Mouse (Mus musculus) kidney, postnatal 4 days (tissue): ENCODE measurements around the gene Dusp12.

Experiments used
- DNase-seq, 2 experiments: peaks; one replicate each; pipeline ENCODE4 v3.0.0; 2021; ENCODE audit warnings: mixed read lengths in 2 of 2

Dusp12 gene

DNA sequence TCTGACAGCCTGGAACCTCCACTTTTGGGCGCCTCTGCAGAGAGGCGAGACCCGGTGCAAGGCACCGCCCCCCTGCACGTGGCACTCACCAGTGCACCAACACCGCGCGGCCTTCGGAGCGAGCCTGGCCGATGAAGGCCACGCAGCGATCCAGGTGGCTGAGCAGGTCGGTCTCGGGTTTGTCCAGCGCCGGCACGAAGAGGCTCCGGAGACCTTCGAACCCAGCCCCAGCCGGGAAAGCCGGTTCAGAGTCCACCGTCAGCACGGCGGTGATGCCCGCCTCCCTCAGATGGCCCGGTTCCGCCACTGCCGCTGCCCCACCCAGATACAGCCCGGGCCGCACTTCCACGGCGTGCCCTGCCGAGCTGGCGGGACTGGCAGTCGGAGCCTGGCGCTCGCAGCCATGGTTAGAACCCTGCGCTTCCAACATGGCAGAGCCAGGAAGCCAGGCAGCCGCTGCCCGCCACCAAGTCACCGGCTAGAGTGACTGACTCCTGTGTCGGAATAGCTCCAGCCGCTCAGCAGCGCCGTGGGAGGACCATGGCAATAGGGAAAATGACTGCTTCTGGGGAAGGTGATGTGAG, at the start of gene Dusp12, which contains the start of gene Gm26620:
TSS of gene Dusp12 (minus strand) at position 563 of the 584 bp plus-strand sequence.
TSS of gene Gm26620 (plus strand) at position 88 of the 584 bp plus-strand sequence.
- peak; percentile 89 to 93 for DNase-seq

DNA sequence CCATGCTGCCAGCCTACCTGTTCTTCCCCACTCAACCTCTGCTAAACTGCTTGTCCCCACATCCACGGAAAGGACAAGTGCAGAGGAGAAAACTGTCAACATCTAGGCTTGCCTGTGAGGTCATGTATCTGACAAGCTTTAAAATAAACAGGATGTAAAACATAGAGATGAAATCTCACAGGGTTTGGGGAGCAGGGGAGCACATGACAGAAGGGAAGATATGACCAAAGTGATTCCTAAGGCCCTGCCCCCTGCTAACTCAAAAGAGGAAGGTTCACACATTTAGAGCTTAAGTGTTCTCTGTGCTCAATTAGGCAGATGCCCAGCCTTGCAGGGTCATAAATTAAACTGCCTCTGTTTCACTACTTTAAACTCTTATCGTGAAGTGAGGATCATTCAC, 49.0 kb upstream of the Dusp12 start:
- no peak for DNase-seq

DNA sequence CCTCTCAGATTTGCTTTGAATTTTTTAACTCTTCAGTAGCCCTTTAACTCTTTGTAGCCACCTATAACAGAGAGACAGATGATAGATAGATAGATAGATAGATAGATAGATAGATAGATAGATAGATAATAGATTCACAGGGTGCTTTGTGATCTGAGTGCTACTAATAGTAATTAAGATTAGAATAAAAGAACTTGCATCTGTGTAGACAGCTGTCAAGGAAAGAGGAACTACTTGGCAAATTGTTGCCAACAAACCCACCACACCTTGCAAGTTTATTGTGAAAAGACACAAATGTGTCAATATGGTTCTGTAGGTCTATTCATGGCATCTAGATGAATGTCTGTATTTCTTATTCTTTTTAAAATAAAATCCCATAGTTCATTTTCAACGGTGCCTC, 48.6 kb upstream of the Dusp12 start:
- DNase-seq: no peak

DNA sequence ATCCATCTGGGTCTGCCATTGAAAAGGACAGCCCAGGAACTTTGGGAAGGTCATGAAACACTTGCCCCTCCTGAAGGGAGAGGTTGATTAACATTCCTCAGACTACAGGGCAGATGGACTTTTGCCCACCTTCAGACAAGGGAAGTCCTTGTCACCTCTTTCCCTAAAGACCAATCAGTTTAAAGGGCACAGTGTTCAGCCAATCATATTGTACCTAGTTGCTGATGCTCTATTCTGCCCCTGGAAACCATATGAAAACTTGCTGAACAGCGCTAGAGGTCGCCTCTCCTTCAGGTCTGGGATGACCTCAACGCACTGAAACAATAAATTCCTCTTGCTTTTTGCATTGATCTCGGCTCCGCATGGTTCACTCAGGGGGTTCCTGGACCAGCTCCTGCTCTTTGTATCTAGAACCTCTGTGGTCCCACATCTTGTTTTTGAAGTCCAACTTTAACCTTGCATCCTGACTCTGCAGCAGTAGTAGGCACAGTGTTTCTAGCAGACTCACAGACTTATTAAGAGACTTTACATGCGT, 48.1 kb upstream of the Dusp12 start:
- DNase-seq: no peak

DNA sequence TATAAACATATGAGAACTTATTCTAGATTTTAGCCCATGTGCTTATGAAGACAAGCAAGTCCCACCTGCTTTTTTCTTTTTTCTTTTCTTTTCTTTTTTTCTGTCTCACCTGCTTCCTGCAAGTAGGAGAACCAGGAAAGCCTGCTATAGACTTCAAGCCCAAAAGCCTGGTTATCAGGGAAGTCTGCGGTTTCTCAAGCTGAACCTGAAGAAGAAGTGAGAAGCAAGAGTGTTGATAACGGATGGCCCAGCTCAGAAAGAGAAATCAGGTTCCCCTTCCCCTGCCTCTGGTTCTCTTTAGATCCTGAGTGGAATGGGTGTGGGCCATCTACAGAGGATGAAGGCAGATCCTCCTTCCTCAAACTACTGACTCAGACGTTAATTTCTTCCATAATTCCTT, 46.7 kb upstream of the Dusp12 start:
- DNase-seq: no peak

DNA sequence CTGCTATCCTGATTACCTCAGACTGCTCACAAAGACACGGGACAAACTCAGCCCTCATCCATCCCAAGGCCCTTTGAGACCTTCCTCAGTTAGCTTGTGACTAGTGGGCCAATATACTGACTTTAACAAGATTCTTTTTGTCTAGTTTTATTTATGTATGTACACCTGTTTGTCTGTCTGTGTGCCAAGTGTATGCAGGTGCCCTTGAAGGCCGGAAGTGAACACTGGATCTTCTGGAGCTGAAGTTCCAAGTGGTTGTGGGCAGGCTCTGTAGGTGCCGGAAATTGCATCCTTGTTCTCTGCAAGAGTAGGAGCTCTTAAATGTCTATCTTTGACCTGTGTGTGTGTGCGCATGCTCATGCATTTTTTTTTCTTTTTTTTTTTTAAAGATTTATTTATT, 43.9 kb upstream of the Dusp12 start:
- no peak for DNase-seq

DNA sequence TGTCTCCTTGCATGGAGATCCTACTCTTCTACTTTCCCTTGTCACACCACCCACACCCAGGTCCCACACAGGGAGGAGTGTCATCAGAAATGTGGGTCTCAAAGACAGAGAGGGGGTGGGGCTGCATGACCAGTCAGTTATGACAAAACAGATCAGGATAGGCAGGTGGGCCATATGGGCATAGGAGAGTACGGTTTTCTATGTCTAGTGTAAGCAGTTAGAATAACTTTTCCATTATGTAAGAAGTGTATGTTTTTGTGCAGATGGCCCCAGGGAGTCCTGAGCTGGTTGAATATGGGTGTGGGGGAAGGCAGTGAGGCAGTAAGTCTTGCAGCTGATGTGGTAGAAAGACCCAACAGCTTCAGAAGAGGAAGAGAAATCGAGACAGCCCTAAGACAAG, 43.1 kb upstream of the Dusp12 start:
- no peak for DNase-seq

DNA sequence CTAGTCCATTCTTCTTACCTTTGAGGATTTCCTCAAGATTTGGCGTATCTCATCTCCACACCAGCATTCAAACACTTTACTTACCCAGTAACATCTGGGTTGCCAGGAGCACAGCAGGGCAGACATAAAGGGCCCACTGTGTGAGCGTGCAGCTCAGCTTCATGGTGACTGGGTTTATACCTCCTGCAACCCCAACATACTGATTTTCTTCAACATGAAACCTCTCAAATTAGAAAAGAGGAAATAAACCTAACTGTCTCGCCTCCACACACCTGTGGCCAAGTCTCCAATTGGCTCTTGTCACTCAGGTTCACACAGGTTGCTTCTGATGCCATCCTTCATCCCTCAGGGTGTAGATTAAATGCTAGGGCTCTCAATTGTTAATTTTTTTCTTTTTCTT, 42.0 kb upstream of the Dusp12 start, which contains the start of gene Fcrla:
TSS of gene Fcrla (minus strand) at position 206 of the 400 bp plus-strand sequence.
- DNase-seq: no peak

DNA sequence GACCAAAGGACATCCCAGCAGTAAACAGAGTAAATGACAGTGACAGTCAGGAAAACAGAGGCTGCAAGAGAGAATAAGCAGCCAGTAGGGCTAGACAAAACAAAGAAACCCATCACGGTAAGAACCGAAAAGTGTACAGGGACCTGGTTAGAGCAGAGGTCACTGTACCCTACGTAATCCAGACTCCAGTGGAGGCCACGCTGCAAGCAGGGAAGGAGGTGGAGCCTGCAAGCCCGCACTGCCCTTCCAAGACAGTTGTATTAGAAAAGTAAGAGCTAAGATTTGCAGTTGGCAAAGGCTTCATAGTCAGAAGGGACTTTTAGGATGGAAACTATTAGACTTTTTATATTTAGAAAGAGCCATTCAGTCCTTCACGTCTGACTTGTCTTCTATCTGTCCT, 41.6 kb upstream of the Dusp12 start:
- DNase-seq: no peak

DNA sequence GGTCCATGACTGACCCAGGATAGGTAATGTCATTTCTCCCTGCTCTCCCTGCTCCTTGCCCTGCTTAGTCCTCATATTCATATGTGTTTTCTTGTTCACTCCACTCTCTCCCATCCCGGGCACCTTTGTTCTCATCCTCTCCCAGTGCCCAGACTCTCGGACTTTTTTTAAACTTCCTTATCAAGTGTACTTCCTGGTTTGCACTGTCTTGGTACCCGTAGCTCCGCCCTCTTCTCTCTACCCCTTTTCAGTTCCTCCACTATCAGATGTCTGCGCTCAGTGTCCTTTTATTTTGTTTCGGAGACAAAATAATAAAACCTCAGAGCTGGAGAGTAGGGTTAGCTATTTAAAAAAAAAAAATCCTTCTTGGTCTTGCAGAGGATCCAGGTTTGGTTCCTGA, 39.1 kb upstream of the Dusp12 start:
- DNase-seq: no peak

DNA sequence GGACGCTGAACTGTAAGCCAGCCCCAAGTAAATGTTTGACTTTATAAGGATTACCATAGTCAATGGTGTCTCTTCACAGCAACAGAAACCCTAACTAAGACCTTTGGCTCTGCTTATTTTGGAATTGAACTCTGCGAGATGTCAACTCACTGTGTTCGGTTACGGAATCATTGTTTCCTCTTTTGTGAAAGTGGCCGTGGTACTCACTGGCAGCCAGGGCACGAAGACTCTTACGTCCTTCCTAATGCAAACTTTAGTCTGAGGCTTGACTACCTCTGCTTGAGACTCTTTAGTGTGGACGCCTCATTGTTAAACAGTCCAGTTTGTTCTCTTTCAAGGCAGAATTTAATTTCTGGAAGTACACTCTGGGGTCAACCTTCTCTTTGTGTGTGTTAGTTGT, 34.0 kb upstream of the Dusp12 start:
- DNase-seq: no peak

DNA sequence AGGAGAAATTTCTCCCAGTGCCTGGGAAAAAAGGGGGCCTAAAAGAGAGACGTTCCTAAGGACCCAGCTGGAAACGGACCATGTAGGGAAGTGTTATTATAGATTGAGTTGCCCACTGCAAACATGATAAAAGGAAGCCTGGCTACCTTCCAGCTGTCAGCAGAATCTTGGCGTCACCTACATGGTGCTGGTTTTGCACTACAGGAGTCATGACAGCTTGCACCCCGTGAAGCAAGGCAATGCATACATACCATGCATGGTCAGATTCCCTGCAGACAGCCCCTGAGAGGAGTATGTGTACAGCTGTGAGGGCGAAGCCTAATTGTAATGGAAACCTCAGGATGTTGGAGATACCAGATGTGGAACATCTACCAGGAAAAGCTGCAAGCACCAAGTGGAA, 30.3 kb upstream of the Dusp12 start:
- no peak for DNase-seq

DNA sequence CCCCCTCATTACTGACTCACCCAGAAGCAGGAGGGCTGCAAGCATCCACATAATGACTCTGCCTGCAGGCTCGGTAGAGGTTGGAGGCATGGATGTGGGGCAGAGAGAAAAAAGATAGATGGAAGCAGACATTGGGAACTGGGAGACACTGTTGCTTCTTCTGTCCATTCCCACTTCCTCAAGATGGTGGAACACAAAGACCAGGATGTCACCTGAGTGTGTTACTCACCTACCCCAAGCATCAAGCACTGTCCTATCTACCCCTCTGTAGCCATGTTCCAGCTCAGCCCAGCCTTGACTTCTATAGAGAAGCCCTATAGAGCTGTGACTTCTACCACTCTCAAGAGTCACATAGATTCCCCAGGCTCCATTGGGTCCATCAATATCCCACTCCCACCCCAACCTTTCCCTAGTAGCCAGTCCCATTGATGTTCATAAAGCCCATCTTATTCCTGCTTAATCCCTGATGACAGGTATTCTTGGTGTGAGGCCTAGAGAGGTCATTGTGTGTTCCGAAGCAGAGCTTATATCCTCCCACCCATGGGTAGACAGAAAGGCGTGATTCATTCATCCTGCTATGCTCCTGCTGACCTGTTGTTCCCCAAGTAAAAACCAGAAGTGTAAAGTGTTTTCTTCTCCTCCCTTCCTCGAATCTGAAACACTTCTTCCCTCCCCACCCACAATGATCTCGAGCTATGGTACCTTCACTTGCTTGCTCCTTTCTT, 27.7 kb upstream of the Dusp12 start, which contains the start of gene Fcrlb:
TSS of gene Fcrlb (minus strand) at position 51 of the 725 bp plus-strand sequence.
- no peak for DNase-seq

DNA sequence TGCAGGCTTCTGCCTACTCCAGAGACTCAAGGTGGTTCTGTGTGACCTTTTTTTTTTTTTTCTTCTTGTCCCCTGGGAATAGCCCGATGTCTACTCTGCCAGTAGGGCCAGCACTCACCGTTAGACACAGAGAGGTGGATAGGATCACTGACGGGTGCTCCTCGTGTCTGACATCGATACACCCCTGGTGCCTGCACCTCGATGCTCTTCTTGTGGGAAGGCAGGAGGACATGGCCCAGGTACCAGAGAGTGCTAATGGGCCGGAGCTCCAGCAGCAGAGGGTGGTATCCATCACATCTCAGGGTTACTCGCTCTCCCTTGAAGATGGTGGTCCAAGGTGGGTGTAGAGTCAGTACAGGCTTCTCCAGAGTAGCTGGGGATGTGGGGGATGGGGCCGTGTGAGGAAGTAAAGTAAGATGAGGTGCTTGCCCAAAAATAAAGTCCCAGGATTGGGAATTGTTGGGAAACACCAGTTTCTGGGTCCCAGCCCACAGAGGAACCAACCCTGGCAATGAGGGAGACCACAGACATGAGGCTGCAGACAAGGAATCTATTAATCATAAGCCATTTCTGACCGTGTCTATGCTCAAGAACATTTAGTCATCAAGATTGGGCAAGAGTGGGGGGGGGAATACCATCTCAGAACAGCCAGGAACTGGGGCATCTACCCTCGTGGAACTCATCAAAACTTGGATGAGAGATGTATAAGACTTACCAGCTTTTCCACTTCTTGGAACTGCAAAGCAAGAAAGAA, 26.7 kb upstream of the Dusp12 start:
- no peak for DNase-seq

DNA sequence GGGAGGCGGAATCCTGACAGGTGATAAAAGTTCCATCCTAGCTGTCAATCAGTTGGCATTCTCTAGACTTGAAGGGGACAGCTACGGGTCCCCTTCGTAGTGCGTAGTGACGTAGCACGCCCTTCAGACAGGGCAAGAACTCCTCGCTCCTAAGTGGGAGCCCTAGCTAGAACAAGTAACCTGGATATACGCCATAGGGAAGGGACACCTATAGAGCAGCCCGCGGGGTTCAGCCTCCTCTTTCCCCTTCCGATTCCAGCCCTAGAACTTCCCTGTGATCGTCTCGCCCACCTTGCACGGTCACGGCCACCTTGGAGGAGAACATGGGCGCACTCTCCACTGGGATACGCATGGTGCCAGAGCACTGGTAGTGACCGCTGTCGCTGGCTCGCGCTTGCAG, 23.0 kb upstream of the Dusp12 start:
- DNase-seq: peak in 1 of 2 experiments; percentile 14

DNA sequence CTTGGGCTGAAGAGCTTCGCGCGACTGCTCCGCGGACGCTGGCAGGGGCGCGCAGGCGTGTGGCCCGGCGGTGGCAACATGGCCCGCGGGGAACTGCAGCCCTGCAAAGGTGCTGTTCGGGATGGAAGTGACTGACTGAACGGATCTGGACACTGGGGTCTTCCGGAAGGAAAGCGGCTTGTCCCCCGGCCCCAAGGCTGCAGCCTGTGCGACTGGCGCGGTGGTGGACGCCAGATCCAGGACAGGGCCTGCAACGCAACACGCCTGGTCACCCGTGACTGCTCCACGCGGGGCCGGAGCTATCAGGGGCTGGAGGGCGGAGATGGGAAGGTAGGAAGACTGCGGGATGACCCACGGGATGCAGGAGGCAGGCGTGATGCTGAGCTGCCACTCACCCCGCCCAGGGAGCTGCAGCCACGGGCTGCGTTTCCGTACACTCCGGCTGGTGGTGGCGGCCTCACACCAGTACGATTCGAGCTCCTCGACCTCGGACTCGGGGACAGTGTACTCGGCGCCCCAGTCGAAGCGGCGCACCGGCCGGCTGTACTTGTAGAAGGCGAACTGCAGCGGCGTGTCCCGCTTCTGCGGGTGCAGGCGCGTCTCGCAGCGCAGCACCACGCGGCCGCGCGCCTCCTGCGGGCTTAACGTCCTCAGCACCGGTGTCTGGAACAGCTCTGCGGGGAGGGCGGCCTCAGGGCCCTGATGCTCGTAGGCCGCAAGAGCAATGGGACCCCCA, 22.3 kb upstream of the Dusp12 start:
- peak; percentile 52 to 66 for DNase-seq

DNA sequence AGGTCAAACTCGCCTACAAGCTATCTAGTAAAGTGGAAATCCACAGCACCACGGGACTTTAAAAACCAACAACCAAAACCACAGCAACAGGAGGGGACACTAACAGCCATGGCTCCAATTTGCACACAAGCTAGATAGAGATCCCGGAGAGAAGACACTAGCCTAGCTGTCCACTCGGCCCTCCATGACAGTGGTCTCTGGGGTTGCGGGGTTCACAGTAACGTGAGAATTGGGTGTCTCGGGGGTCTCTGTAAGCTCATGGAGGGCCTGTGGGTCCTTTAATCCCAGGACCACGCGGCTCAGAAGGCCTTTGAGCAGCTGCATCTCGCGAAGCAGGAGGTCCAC, 21.7 kb upstream of the Dusp12 start:
- DNase-seq: no peak

DNA sequence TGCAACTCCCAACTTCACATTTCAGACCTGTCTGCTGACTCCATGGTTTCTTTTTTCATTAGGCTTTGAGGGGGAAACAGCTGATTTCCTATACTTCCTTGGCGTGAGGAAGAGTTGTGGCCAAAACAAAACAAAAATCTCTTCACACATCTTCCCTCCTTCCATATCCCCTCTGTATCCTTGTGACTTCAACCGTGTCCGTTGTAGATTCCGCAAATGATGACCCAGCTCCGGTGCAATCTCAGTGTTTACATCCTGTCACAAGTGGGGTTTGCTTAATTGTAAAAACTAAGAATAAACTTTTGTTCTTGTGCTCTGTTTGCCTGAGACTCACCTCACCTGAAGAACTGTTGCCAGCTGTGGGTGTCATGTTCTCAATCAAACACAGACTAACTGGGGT, 18.1 kb upstream of the Dusp12 start:
- no peak for DNase-seq

DNA sequence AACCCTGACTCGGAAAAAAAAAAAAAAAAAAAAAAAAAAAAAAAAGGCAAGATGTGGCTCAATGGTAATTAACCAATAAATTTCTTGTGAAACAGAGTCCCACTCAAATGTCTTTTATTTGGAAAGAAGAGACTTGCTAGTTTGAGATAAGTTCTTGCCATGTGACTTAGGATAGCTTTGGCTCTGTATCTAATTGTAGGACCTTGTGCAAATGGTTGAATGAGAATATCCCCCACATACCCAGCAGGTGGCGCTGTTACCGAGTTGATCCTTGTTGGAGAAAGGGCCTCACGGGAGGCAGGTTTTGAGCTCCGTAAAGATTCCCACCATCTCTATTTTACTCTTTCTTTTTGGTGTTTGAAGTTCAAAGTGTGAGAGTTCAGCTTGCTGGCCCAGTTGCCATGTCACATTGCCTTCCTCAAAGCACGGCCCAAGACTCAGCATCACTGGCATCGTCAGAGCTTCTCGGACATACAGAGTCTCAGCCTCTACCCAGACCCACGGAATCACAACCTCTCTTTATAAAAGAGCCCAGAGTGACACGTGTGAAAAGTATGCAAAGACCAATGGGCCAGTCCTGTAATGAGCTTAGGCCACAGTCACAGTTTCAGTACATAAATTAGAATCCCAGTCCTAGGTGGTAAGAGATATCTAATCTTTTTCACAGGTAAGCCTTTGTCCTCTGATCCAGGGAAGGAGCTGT, 16.3 kb upstream of the Dusp12 start:
- DNase-seq: peak; percentile 91

DNA sequence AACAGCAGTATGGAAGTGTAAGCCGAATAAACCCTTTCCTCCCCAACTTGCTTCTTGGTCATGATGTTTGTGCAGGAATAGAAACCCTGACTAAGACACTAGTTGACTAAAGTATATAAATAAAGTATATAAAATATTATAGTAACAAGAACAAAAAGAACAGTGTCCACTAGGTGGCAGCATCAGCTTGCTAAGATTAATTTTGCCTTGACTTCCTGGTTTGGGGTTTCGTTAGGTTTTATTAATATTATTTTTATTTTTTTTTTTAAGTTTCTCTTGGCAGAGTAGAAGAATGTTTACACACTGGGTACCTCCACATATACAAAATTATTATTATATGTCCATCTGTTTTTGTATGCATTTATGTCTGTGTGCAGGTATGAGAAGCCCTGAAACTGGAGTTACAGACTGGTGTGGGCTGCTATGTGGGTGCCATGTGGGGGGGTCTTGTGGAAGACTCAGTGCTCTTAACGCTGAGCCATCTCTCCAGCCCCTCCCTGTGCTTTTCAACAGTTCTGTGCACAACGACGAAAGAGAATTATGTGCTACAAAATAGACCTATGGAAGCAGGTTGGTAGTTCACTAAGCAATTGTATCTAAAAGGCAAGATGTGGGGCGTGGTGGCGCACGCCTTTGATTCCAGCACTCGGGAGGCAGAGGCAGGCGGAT, 15.6 kb upstream of the Dusp12 start:
- peak; percentile 47 to 63 for DNase-seq

DNA sequence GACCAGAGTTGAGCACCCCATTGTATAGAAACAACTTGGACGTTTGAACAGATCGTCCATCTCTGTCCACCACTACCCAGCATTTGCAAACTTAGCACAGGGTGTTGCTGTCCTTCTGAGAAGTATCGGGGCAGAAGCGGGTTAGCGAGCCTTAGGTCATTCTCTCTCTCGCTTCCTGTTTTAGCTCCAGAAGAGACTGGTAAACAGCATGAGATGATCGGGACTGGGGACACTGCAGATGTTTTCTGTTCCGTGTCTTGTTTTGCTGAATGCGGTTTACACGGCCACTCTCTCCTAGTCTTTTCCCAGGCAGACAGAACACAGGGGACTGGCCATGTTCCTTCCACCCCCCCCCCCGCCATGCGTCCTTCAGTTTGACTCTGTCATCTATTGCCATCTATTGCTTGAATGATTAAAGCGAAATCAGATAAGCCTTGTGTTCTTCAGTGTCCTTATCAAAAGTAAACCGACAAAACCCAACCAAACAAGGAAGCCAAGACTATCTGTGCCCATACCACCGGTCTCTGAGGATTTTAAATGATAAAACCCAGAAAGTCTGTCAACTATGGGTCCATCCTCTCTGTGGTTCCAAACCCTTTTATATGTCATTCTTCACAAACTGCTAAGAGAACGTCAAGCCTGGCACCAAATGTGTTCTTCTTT, 13.2 kb upstream of the Dusp12 start:
- no peak for DNase-seq
